16 mouse cellular contexts compared by ENCODE assay signal in genomic region chr16:21293010-21293409, GRCm38 (mm10).
A peak's percentile ranks its signal among the peaks of the same experiment; 100 is the strongest.
DNase-seq lines count a peak whose midpoint lies in the region; ATAC-seq lines count a peak whose summit lies in the region.
"Had no signal": no experiment of that assay in that cellular context is flagged by ENCODE, and none has a peak within 500 bp of the region (broad histone marks: within the 10 kb centered on the region; RNA-seq: fewer than 3 reads in every experiment).

No protein-coding gene starts in this region.

- H3K4me2 ChIP-seq in forebrain, embryonic 16.5 days (ENCODE audit: low read length) = no peak overlapping the region
- H3K4me2 ChIP-seq in forebrain, embryonic 13.5 days = no peak overlapping the region
- no peak overlapping the region for H3K4me2 ChIP-seq in kidney, embryonic 16.5 days (replicated peaks; ENCODE audit: low read depth, low read length)
- no peak overlapping the region for H3K4me2 ChIP-seq in neural tube, embryonic 14.5 days (ENCODE audit: low read depth, low read length)
- H3K4me2 ChIP-seq in neural tube, embryonic 15.5 days = no peak overlapping the region
- H3K4me2 ChIP-seq: midbrain, embryonic 15.5 days; neural tube, embryonic 12.5 days had no signal

- 29% methylated on average over 11 of the region's 11 CpGs for WGBS in forebrain, embryonic 16.5 days
- 32% methylated on average over 11 of the region's 11 CpGs for WGBS in forebrain, embryonic 13.5 days
- 35% methylated on average over 11 of the region's 11 CpGs for WGBS in kidney, embryonic 16.5 days
- 33% methylated on average over 11 of the region's 11 CpGs for WGBS in neural tube, embryonic 14.5 days
- WGBS in neural tube, embryonic 15.5 days = 35% methylated on average over 11 of the region's 11 CpGs

- no peak overlapping the region for H3K27ac ChIP-seq in forebrain, embryonic 16.5 days (ENCODE audit: low read length)
- H3K27ac ChIP-seq in forebrain, embryonic 13.5 days = no peak overlapping the region
- peak overlapping the region; percentile 3; the same call in 1 of the 2 replicates for H3K27ac ChIP-seq in kidney, embryonic 16.5 days (ENCODE audit: low read length)
- no peak overlapping the region for H3K27ac ChIP-seq in neural tube, embryonic 14.5 days (ENCODE audit: low read depth, low read length)
- no peak overlapping the region for H3K27ac ChIP-seq in neural tube, embryonic 15.5 days (replicated peaks)
- H3K27ac ChIP-seq: midbrain, embryonic 15.5 days; neural tube, embryonic 12.5 days had no signal

- no peaks in the 10 kb centered on the region; the same call in 1 of the 2 replicates for H3K9me3 ChIP-seq in forebrain, embryonic 16.5 days (ENCODE audit: control insufficient read depth, low read length)
- H3K9me3 ChIP-seq in forebrain, embryonic 13.5 days (replicated peaks) = no peaks in the 10 kb centered on the region; the same call in 1 of the 2 replicates
- H3K9me3 ChIP-seq in kidney, embryonic 16.5 days (ENCODE audit: low read length) = no peaks in the 10 kb centered on the region
- no peaks in the 10 kb centered on the region for H3K9me3 ChIP-seq in neural tube, embryonic 14.5 days (ENCODE audit: control insufficient read depth, low read length)
- H3K9me3 ChIP-seq in neural tube, embryonic 15.5 days (replicated peaks) = no peaks in the 10 kb centered on the region
- H3K9me3 ChIP-seq: neural tube, embryonic 12.5 days had no signal

- H3K9ac ChIP-seq in forebrain, embryonic 16.5 days (replicated peaks; ENCODE audit: low read depth, low read length) = 0 out of 2 replicates have a peak overlapping the region, but pooled peaks have one; percentile 13
- H3K9ac ChIP-seq in forebrain, embryonic 13.5 days = no peak overlapping the region
- H3K9ac ChIP-seq in kidney, embryonic 16.5 days (replicated peaks; ENCODE audit: low read length) = no peak overlapping the region
- no peak overlapping the region for H3K9ac ChIP-seq in neural tube, embryonic 14.5 days (replicated peaks; ENCODE audit: low read depth, low read length)
- H3K9ac ChIP-seq in neural tube, embryonic 15.5 days (replicated peaks) = no peak overlapping the region
- H3K9ac ChIP-seq: midbrain, embryonic 15.5 days; neural tube, embryonic 12.5 days had no signal

- H3K27me3 ChIP-seq in forebrain, embryonic 16.5 days (replicated peaks; ENCODE audit: control insufficient read depth, insufficient read depth, low read length) = no peaks in the 10 kb centered on the region
- peaks cover 5% of the 10 kb centered on the region; the same call in 1 of the 2 replicates for H3K27me3 ChIP-seq in forebrain, embryonic 13.5 days
- H3K27me3 ChIP-seq in kidney, embryonic 16.5 days (ENCODE audit: insufficient read depth, low read length) = no peaks in the 10 kb centered on the region; the same call in 1 of the 2 replicates
- no peaks in the 10 kb centered on the region for H3K27me3 ChIP-seq in neural tube, embryonic 14.5 days (ENCODE audit: control insufficient read depth, insufficient read depth, low read length)
- H3K27me3 ChIP-seq in neural tube, embryonic 15.5 days (replicated peaks) = no peaks in the 10 kb centered on the region
- H3K27me3 ChIP-seq: midbrain, embryonic 15.5 days; neural tube, embryonic 12.5 days had no signal

- H3K4me3 ChIP-seq in forebrain, embryonic 16.5 days (replicated peaks; ENCODE audit: low read length) = no peak overlapping the region
- H3K4me3 ChIP-seq in forebrain, embryonic 13.5 days = no peak overlapping the region
- H3K4me3 ChIP-seq in kidney, embryonic 16.5 days (ENCODE audit: low read length) = no peak overlapping the region
- H3K4me3 ChIP-seq in neural tube, embryonic 14.5 days (ENCODE audit: low read depth, low read length) = no peak overlapping the region
- no peak overlapping the region for H3K4me3 ChIP-seq in neural tube, embryonic 15.5 days (replicated peaks)
- H3K4me3 ChIP-seq: erythroblast, embryonic 14.5 days; midbrain, embryonic 15.5 days; neural tube, embryonic 12.5 days had no signal

- DNase-seq in kidney, postnatal 25 days = no peak
- DNase-seq in cerebellum, adult 11 months = no peak
- DNase-seq in layer of hippocampus, postnatal 10 days (ENCODE audit: low spot score in 2 of 2) = no peak
- DNase-seq: adrenal gland, adult 8-10 months; cerebellum, postnatal 14 days; layer of hippocampus, adult 9-11 months; right cerebral cortex, postnatal 14 days; thymus, adult 18-20 months had no signal

- ATAC-seq in forebrain, embryonic 16.5 days = no peak
- ATAC-seq in forebrain, embryonic 13.5 days = no peak
- ATAC-seq in kidney, embryonic 16.5 days (ENCODE audit: low FRiP score, low TSS enrichment) = no peak
- ATAC-seq in neural tube, embryonic 14.5 days (ENCODE audit: low read depth) = 0 out of 2 replicates have a peak, but pooled peaks have one; percentile 12
- ATAC-seq in neural tube, embryonic 15.5 days (ENCODE audit: low FRiP score) = no peak
- ATAC-seq: midbrain, embryonic 15.5 days had no signal

- peaks cover 22% of the 10 kb centered on the region for H3K4me1 ChIP-seq in forebrain, embryonic 16.5 days (replicated peaks; ENCODE audit: control insufficient read depth, insufficient read depth, low read length)
- peaks cover 16% of the 10 kb centered on the region for H3K4me1 ChIP-seq in forebrain, embryonic 13.5 days
- peaks cover 32% of the 10 kb centered on the region for H3K4me1 ChIP-seq in kidney, embryonic 16.5 days (ENCODE audit: insufficient read depth, low read length)
- no peaks in the 10 kb centered on the region; the same call in 1 of the 2 replicates for H3K4me1 ChIP-seq in neural tube, embryonic 14.5 days (ENCODE audit: control insufficient read depth, insufficient read depth, low read length)
- H3K4me1 ChIP-seq in neural tube, embryonic 15.5 days = peaks cover 15% of the 10 kb centered on the region
- H3K4me1 ChIP-seq: neural tube, embryonic 12.5 days had no signal

- no peaks in the 10 kb centered on the region for H3K36me3 ChIP-seq in forebrain, embryonic 16.5 days (ENCODE audit: control insufficient read depth, insufficient read depth)
- H3K36me3 ChIP-seq in forebrain, embryonic 13.5 days (ENCODE audit: poor library complexity, severe bottlenecking) = no peaks in the 10 kb centered on the region
- H3K36me3 ChIP-seq in kidney, embryonic 16.5 days (ENCODE audit: insufficient read depth, low read length) = no peaks in the 10 kb centered on the region
- H3K36me3 ChIP-seq in neural tube, embryonic 14.5 days (ENCODE audit: control insufficient read depth, insufficient read depth, low read length) = no peaks in the 10 kb centered on the region
- H3K36me3 ChIP-seq in neural tube, embryonic 15.5 days = no peaks in the 10 kb centered on the region
- H3K36me3 ChIP-seq: midbrain, embryonic 15.5 days; neural tube, embryonic 12.5 days had no signal
